Mouse (Mus musculus) MEL (cell line): ENCODE data around the gene Sult1a1. TPM values are rescaled to one million over a fixed set of nuclear protein-coding genes. Genes with fewer than 3 reads are reported as not detected.

Experiments
- DNase-seq: peaks from one replicate; pipeline ENCODE4 v3.0.0; 2011; ENCODE audit warnings: low read depth, low spot score
- H3K27ac ChIP-seq: 2 replicates; pipeline ENCODE4 v1.5.1; 2012; ENCODE audit warnings: low read depth, mild to moderate bottlenecking, control low read depth, low read length, moderate library complexity; ENCODE audit not compliant: control insufficient read depth
- H3K27me3 ChIP-seq, 2 experiments: fragments of 150-350 bp in 1 of 2; sonication (generic) in 1 of 2; 2 replicates each; pipeline ENCODE4 v1.6.1; 2012; ENCODE audit warnings: low read length in 2 of 2, mild to moderate bottlenecking in 2 of 2, improper control_type of control experiment in 1 of 2, moderate library complexity in 1 of 2; ENCODE audit not compliant: insufficient read depth in 2 of 2, control insufficient read depth in 1 of 2
- H3K36me3 ChIP-seq, 2 experiments: 2 replicates each; pipeline ENCODE4 v1.6.1; 2012 to 2014; ENCODE audit warnings: low read length in 2 of 2, improper control_type of control experiment in 1 of 2, inconsistent platforms in 1 of 2, mild to moderate bottlenecking in 1 of 2; ENCODE audit not compliant: insufficient read depth in 2 of 2, control insufficient read depth in 1 of 2
- H3K4me1 ChIP-seq, 2 experiments: fragments of 150-350 bp in 1 of 2; sonication (generic) in 1 of 2; 2 replicates each; pipeline ENCODE4 v1.6.1; 2012; ENCODE audit warnings: low read length in 2 of 2, improper control_type of control experiment in 1 of 2, mild to moderate bottlenecking in 1 of 2; ENCODE audit not compliant: insufficient read depth in 2 of 2, control insufficient read depth in 1 of 2
- H3K4me3 ChIP-seq, 2 experiments: fragments of 150-350 bp in 1 of 2; sonication (generic) in 1 of 2; 2 replicates each; pipeline ENCODE4 v1.5.1; 2012; ENCODE audit warnings: low read depth in 2 of 2, low read length in 2 of 2, mild to moderate bottlenecking in 2 of 2, moderate library complexity in 2 of 2, control low read depth in 1 of 2, improper control_type of control experiment in 1 of 2; ENCODE audit not compliant: control insufficient read depth in 1 of 2, insufficient read depth in 1 of 2
- H3K79me2 ChIP-seq: 2 replicates; pipeline ENCODE4 v1.6.1; 2012; ENCODE audit warnings: mild to moderate bottlenecking, low read length, moderate library complexity; ENCODE audit not compliant: control insufficient read depth, poor library complexity, insufficient read depth
- H3K9ac ChIP-seq: 2 replicates; pipeline ENCODE4 v1.6.1; 2012; ENCODE audit warnings: low read depth, mild to moderate bottlenecking, control low read depth, low read length, moderate library complexity; ENCODE audit not compliant: control insufficient read depth, poor library complexity, severe bottlenecking
- H3K9me3 ChIP-seq: fragments of 150-350 bp; sonication (generic); replicated peaks from 2 replicates; pipeline ENCODE4 v1.6.1; 2012; ENCODE audit warnings: mild to moderate bottlenecking, low read length, improper control_type of control experiment, moderate library complexity; ENCODE audit not compliant: insufficient read depth
- CTCF ChIP-seq, 3 experiments: IDR thresholded peaks in 2 of 3; conservative IDR thresholded peaks in 1 of 3; 2 replicates each; pipeline ENCODE4 v1.5.1; 2011 to 2012; ENCODE audit warnings: low read length in 3 of 3, low read depth in 2 of 3, mild to moderate bottlenecking in 2 of 3, improper control_type of control experiment in 1 of 3, inconsistent platforms in 1 of 3, mixed read lengths in 1 of 3, moderate library complexity in 1 of 3; ENCODE audit not compliant: control insufficient read depth in 1 of 3, insufficient read depth in 1 of 3, poor library complexity in 1 of 3, severe bottlenecking in 1 of 3
- EP300 ChIP-seq, 2 experiments: IDR thresholded peaks; 2 replicates each; pipeline ENCODE4 v1.6.1; 2011; ENCODE audit warnings: improper control_type of control experiment in 2 of 2, low read length in 2 of 2, low read depth in 1 of 2, mild to moderate bottlenecking in 1 of 2
- ETS1 ChIP-seq: IDR thresholded peaks from 2 replicates; pipeline ENCODE4 v1.6.1; 2012; ENCODE audit warnings: low read depth, mild to moderate bottlenecking, inconsistent platforms, low read length, improper control_type of control experiment, moderate library complexity
- GABPA ChIP-seq: IDR thresholded peaks from 2 replicates; pipeline ENCODE4 v1.6.1; 2012; ENCODE audit warnings: low read depth, mild to moderate bottlenecking, inconsistent platforms, low read length, improper control_type of control experiment, moderate library complexity
- GATA1 ChIP-seq: IDR thresholded peaks from 2 replicates; pipeline ENCODE4 v1.6.1; 2011; ENCODE audit warnings: low read depth, low read length, improper control_type of control experiment
- HCFC1 ChIP-seq: IDR thresholded peaks from 2 replicates; pipeline ENCODE4 v1.6.1; 2012; ENCODE audit warnings: low read depth, mild to moderate bottlenecking, inconsistent platforms, low read length, improper control_type of control experiment, moderate library complexity
- MAZ ChIP-seq: IDR thresholded peaks from 2 replicates; pipeline ENCODE4 v1.6.1; 2012; ENCODE audit warnings: low read depth, mild to moderate bottlenecking, inconsistent platforms, low read length, improper control_type of control experiment
- MYB ChIP-seq: IDR thresholded peaks from 2 replicates; pipeline ENCODE4 v1.6.1; 2011; ENCODE audit warnings: mild to moderate bottlenecking, low read depth, low read length, improper control_type of control experiment
- NELFE ChIP-seq: IDR thresholded peaks from 2 replicates; pipeline ENCODE4 v1.6.1; 2011; ENCODE audit warnings: low read depth, low read length, improper control_type of control experiment
- NRF1 ChIP-seq: IDR thresholded peaks from 2 replicates; pipeline ENCODE4 v1.6.1; 2014; ENCODE audit warnings: low read depth, mild to moderate bottlenecking, inconsistent platforms, low read length, improper control_type of control experiment, moderate library complexity; ENCODE audit not compliant: poor library complexity, insufficient read depth, severe bottlenecking
- POLR2A ChIP-seq, 2 experiments: IDR thresholded peaks; 2 replicates each; pipeline ENCODE4 v1.6.1; 2011 to 2012; ENCODE audit warnings: low read length in 2 of 2, mild to moderate bottlenecking in 2 of 2, control low read depth in 1 of 2, improper control_type of control experiment in 1 of 2, low read depth in 1 of 2, moderate library complexity in 1 of 2; ENCODE audit not compliant: control insufficient read depth in 1 of 2, insufficient read depth in 1 of 2, poor library complexity in 1 of 2
- POLR2AphosphoS2 ChIP-seq: IDR thresholded peaks from 2 replicates; pipeline ENCODE4 v1.6.1; 2011; ENCODE audit warnings: low read length, improper control_type of control experiment
- RAD21 ChIP-seq: IDR thresholded peaks from 2 replicates; pipeline ENCODE4 v1.6.1; 2011; ENCODE audit warnings: mild to moderate bottlenecking, low read depth, low read length, improper control_type of control experiment
- SIN3A ChIP-seq: IDR thresholded peaks from 2 replicates; pipeline ENCODE4 v1.6.1; 2012; ENCODE audit warnings: low read length, improper control_type of control experiment, inconsistent platforms
- SMC3 ChIP-seq: IDR thresholded peaks from 2 replicates; pipeline ENCODE4 v1.6.1; 2011; ENCODE audit warnings: low read depth, low read length, improper control_type of control experiment
- UBTF ChIP-seq: IDR thresholded peaks from 2 replicates; pipeline ENCODE4 v1.6.1; 2012; ENCODE audit warnings: low read depth, mild to moderate bottlenecking, inconsistent platforms, low read length, improper control_type of control experiment, moderate library complexity, borderline replicate concordance; ENCODE audit not compliant: insufficient read depth
- USF2 ChIP-seq, 2 experiments: IDR thresholded peaks; 2 replicates each; pipeline ENCODE4 v1.6.1; 2011 to 2012; ENCODE audit warnings: improper control_type of control experiment in 2 of 2, low read length in 2 of 2, borderline replicate concordance in 1 of 2, inconsistent platforms in 1 of 2, low read depth in 1 of 2, mild to moderate bottlenecking in 1 of 2; ENCODE audit not compliant: insufficient read depth in 1 of 2
- ZC3H11A ChIP-seq: IDR thresholded peaks from 2 replicates; pipeline ENCODE4 v1.6.1; 2012; ENCODE audit warnings: low read depth, mild to moderate bottlenecking, inconsistent platforms, low read length, improper control_type of control experiment
- ZKSCAN1 ChIP-seq: IDR thresholded peaks from 2 replicates; pipeline ENCODE4 v1.6.1; 2012; ENCODE audit warnings: low read depth, mild to moderate bottlenecking, inconsistent platforms, low read length, improper control_type of control experiment, moderate library complexity
- ZNF384 ChIP-seq: IDR thresholded peaks from 2 replicates; pipeline ENCODE4 v1.6.1; 2012; ENCODE audit warnings: low read depth, mild to moderate bottlenecking, inconsistent platforms, low read length, improper control_type of control experiment
- polyA plus RNA-seq, 2 experiments: library from polyadenylated mRNA; stranded (reverse) in 1 of 2; unstranded in 1 of 2; fragments of >175 nt in 1 of 2; fragments of >200 nt in 1 of 2; gene quantifications; 2 replicates each; pipeline versions ENCODE4 v1.2.1 to v1.2.4; 2012; ENCODE audit warnings: low replicate concordance in 2 of 2, low read depth in 1 of 2; ENCODE audit not compliant: insufficient read length in 2 of 2, insufficient read depth in 1 of 2, missing spikeins in 1 of 2
- total RNA-seq: library from RNA; depleted of rRNA; stranded (reverse); fragments of 300-350 nt; gene quantifications from 2 replicates; pipeline ENCODE4 v1.2.3, GENCODE M21; 2012

Gene Sult1a1
- total and polyA plus RNA-seq, 3 experiments, result 0.36 TPM; not detected in 2

DNA sequence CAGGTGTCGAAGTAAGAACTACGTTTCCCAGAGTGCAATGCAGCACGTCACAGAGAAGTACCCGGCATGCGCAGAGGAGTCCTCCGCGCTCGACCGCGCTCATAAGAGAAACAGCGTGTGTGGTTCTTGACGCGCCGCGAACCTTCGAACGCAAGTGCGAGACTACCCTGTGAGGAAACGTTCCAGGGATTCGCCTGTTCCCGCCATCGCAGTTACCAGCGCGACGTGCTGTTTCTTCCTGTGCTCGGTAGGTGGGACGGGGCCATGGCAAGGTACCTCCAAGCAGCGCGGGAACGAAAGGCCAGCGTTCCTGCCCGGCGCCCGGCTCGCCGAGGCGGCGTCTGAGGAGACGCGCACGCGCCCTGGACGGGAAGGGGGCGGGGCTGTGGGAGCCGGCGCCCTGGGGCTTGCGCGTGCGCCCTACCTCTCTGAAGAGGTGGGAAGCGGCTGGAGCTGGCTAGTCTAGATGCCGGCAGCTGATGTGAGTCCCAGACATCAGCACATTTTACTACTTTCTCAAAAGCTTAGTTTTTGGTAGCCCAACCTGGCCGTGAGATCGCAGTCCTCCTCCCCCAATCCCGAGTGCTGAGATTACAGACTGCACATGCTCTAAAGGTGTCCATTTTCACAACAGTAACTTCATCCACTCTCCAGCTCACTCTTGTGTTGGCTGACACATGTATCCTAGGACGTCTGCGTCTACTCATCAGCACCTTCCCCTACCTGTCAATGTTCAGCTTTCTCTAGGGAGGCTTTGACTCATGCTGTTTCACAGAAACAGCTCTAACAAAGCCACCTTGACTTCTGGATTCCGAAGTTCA lies 26.8 kb downstream of the Sult1a1 start, which contains the start of gene Sgf29 (continued):
- TF ChIP-seq UBTF (no peak), ZNF384 (no peak), ETS1 (0 out of 2 replicates have a peak, but pooled peaks have one; percentile 33), POLR2A (IDR thresholded peaks at IDR 0.05; ENCODE audit: control insufficient read depth in 1 of 2, insufficient read depth in 1 of 2, low read depth in 1 of 2, low read length in 2 of 2, poor library complexity in 1 of 2) (peak; percentile 100), EP300 (IDR thresholded peaks at IDR 0.05; ENCODE audit: low read depth in 1 of 2, low read length in 2 of 2) (peak in 1 of 2 experiments; percentile 25; a peak in 1 of 4 replicates), NRF1 (peak; percentile 79), SIN3A (peak; percentile 92), MYB (no peak), USF2 (IDR thresholded peaks at IDR 0.05; ENCODE audit: borderline replicate concordance in 1 of 2, insufficient read depth in 1 of 2, low read depth in 1 of 2, low read length in 2 of 2) (no peak), MAZ (no peak)

DNA sequence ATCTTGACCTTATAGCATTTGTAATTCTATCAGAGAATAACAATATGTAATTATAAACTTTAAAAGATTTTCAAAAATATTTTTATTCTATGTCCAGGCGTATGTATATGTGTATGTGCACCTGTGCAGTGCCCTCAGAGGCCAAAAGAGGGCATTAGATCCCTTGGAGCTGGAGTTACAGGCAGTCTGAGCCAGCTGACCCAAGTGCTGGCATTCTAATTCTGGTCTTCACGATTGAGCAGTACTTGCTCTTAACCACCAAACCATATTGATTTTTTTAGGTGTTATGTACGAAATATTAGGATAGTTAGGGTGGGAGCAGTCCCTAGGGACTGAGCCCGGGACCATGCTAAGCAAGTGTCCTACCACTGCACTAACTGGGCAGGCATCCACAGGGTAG lies 27.7 kb downstream of the Sult1a1 start:
- TF ChIP-seq ZC3H11A (0 out of 2 replicates have a peak, but pooled peaks have one; percentile 23), POLR2AphosphoS2 (no peak), CTCF (IDR thresholded peaks at IDR 0.05 in 2 of 3, conservative IDR thresholded peaks at IDR 0.05 in 1 of 3; ENCODE audit: control insufficient read depth in 1 of 3, insufficient read depth in 1 of 3, low read depth in 2 of 3, low read length in 3 of 3, poor library complexity in 1 of 3, severe bottlenecking in 1 of 3) (peak; percentile 33 to 57 (median 45); a peak in 5 of 6 replicates), MYB (no peak), SMC3 (peak; percentile 48), RAD21 (peak; percentile 46), HCFC1 (no peak), UBTF (no peak)
- no peaks in the 10 kb centered on the region for H3K27me3 ChIP-seq
- H3K79me2 ChIP-seq, result peaks cover 5% of the 10 kb centered on the region
- peaks cover 9 to 23% of the 10 kb centered on the region in 2 experiments for H3K4me1 ChIP-seq
- DNase-seq, result peak; percentile 67
- no peak overlapping the region for H3K27ac ChIP-seq
- no peak overlapping the region for H3K9ac ChIP-seq
- H3K9me3 ChIP-seq, result no peaks in the 10 kb centered on the region
- H3K4me3 ChIP-seq, result no peak overlapping the region; a peak in 1 of 4 replicates
- H3K36me3 ChIP-seq, result peaks cover 0 to 22% of the 10 kb centered on the region in 2 experiments; a peak in 2 of 4 replicates

DNA sequence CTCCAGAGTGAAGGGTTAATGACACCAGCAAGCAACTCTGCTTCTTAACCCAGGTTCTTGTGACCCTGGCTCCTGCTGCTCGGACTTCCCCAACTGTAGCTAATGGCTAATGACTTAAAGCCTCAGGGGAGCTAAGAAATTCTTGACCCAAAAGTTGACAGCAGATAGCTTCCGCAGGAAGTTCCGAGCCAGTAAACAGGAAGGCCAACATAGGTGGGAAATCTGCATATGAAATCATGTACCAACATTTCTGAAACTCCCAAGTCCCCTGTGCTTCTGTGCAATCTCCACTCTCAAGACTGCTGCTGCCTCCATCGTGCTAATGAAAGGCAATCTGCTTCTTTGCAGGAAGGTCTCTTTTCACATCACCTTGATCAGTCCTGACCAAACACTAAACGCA lies 30.5 kb downstream of the Sult1a1 start:
- no peaks in the 10 kb centered on the region for H3K27me3 ChIP-seq
- peaks cover 7 to 26% of the 10 kb centered on the region in 2 experiments for H3K4me1 ChIP-seq
- TF ChIP-seq NELFE (no peak), GABPA (no peak), GATA1 (no peak), ZKSCAN1 (no peak)
- H3K79me2 ChIP-seq, result peaks cover 3% of the 10 kb centered on the region
- no peak overlapping the region for H3K9ac ChIP-seq
- H3K9me3 ChIP-seq, result no peaks in the 10 kb centered on the region
- H3K27ac ChIP-seq, result no peak overlapping the region
- H3K36me3 ChIP-seq, result peaks cover 0 to 20% of the 10 kb centered on the region in 2 experiments; a peak in 2 of 4 replicates
- H3K4me3 ChIP-seq, result no peak overlapping the region
- no peak for DNase-seq
